Mouse (Mus musculus): ENCODE measurements around the gene Tet3.

DNA sequence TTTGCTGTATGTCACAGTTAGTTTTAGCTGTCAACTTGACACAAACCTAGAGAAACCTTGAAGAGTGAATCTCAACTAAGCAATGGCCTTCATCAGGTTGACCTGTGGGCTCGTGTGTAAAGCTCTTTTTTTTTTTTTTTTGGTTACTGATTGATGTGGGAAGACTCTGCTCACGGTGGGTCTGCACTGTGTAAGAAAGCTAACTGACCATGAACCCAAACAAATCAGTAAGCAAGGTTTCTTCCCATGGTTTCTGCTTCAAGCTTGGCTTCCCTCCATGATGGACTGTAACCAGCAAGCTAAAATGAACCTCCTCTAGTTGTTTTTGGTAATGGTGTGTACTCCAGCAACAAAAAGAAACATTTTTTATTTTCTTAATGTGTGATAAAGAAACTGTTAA, 20.3 kb upstream of the Tet3 start:
- TF ChIP-seq CTCF (IDR thresholded peaks at IDR 0.05; ENCODE audit: low read depth) (no peak), EP300 (IDR thresholded peaks at IDR 0.05; ENCODE audit: low read depth) (no peak)

All from liver, postnatal 0 days (tissue).